Comparison of ENCODE assay signal across 9 mouse cellular contexts in genomic region chr7:29441793-29442192, GRCm38 (mm10).
A peak's percentile ranks its signal among the peaks of the same experiment; 100 is the strongest.
DNase-seq lines count a peak whose midpoint lies in the region; ATAC-seq lines count a peak whose summit lies in the region.
"Had no signal": no experiment of that assay in that cellular context is flagged by ENCODE, and none has a peak within 500 bp of the region (broad histone marks: within the 10 kb centered on the region; RNA-seq: fewer than 3 reads in every experiment).

No protein-coding gene starts in this region.

- H3K36me3 ChIP-seq in forebrain, embryonic 10.5 days (replicated peaks), result peaks cover 7% of the 10 kb centered on the region; the same call in 1 of the 2 replicates
- no peaks in the 10 kb centered on the region for H3K36me3 ChIP-seq in forebrain, embryonic 16.5 days (ENCODE audit: control insufficient read depth, insufficient read depth)
- no peaks in the 10 kb centered on the region for H3K36me3 ChIP-seq in intestine, embryonic 15.5 days

- no peak overlapping the region for H3K4me3 ChIP-seq in forebrain, embryonic 10.5 days
- H3K4me3 ChIP-seq in forebrain, embryonic 16.5 days (replicated peaks; ENCODE audit: low read length), result no peak overlapping the region
- H3K4me3 ChIP-seq in intestine, embryonic 15.5 days (replicated peaks), result no peak overlapping the region

- no peaks in the 10 kb centered on the region for H3K27me3 ChIP-seq in forebrain, embryonic 10.5 days (ENCODE audit: poor library complexity, severe bottlenecking)
- no peaks in the 10 kb centered on the region for H3K27me3 ChIP-seq in forebrain, embryonic 16.5 days (replicated peaks; ENCODE audit: control insufficient read depth, insufficient read depth, low read length)
- no peaks in the 10 kb centered on the region for H3K27me3 ChIP-seq in intestine, embryonic 15.5 days (replicated peaks)

- no peak overlapping the region for H3K9ac ChIP-seq in forebrain, embryonic 16.5 days (replicated peaks; ENCODE audit: low read depth, low read length)
- H3K9ac ChIP-seq in intestine, embryonic 15.5 days, result no peak overlapping the region
- H3K9ac ChIP-seq: liver, embryonic 14.5 days had no signal

- peak overlapping the region; percentile 51; the same call in 1 of the 2 replicates for H3K27ac ChIP-seq in forebrain, embryonic 10.5 days
- no peak overlapping the region for H3K27ac ChIP-seq in forebrain, embryonic 16.5 days (ENCODE audit: low read length)
- H3K27ac ChIP-seq in intestine, embryonic 15.5 days, result no peak overlapping the region
- H3K27ac ChIP-seq: liver, embryonic 14.5 days had no signal

- ATAC-seq in forebrain, embryonic 16.5 days, result no peak
- no peak for ATAC-seq in intestine, embryonic 15.5 days

- no peak overlapping the region for H3K4me2 ChIP-seq in forebrain, embryonic 16.5 days (ENCODE audit: low read length)
- H3K4me2 ChIP-seq in intestine, embryonic 15.5 days (replicated peaks), result no peak overlapping the region

- H3K9me3 ChIP-seq in forebrain, embryonic 10.5 days, result peaks cover 7% of the 10 kb centered on the region; the same call in 1 of the 2 replicates
- no peaks in the 10 kb centered on the region for H3K9me3 ChIP-seq in forebrain, embryonic 16.5 days (ENCODE audit: control insufficient read depth, low read length)
- no peaks in the 10 kb centered on the region for H3K9me3 ChIP-seq in intestine, embryonic 15.5 days

- WGBS in forebrain, embryonic 10.5 days, result 59% methylated on average over 9 of the region's 9 CpGs
- WGBS in forebrain, embryonic 16.5 days, result 43% methylated on average over 9 of the region's 9 CpGs
- WGBS in intestine, embryonic 15.5 days, result 59% methylated on average over 9 of the region's 9 CpGs

- no peak for DNase-seq in forebrain, embryonic 10.5 days (ENCODE audit: extremely low spot score, low spot score)
- DNase-seq in urinary bladder, postnatal 14 days (ENCODE audit: low spot score), result peak; percentile 65
- no peak for DNase-seq in urinary bladder, adult 2 months (ENCODE audit: low spot score)
- peak; percentile 75 for DNase-seq in lung, postnatal 10 days
- DNase-seq in right cerebral cortex, postnatal 25 days, result no peak
- no peak for DNase-seq in layer of hippocampus, postnatal 14 days (ENCODE audit: low spot score in 2 of 2)

- H3K4me1 ChIP-seq in forebrain, embryonic 10.5 days, result peaks cover 70% of the 10 kb centered on the region
- peaks cover 8% of the 10 kb centered on the region for H3K4me1 ChIP-seq in forebrain, embryonic 16.5 days (replicated peaks; ENCODE audit: control insufficient read depth, insufficient read depth, low read length)
- H3K4me1 ChIP-seq in intestine, embryonic 15.5 days (replicated peaks), result peaks cover 22% of the 10 kb centered on the region; the same call in 1 of the 2 replicates

Comparison
In these comparisons a context has a peak if more than half of its experiments do, and no peak if none do; other contexts are left out.
1. DNase-seq: peak in urinary bladder, postnatal 14 days (single experiment) and lung, postnatal 10 days (single experiment); none in forebrain, embryonic 10.5 days (single experiment), urinary bladder, adult 2 months (single experiment), right cerebral cortex, postnatal 25 days (single experiment) and layer of hippocampus, postnatal 14 days (0 of 2).